Mouse (Mus musculus) intestine, postnatal 0 days (tissue): ENCODE results near the gene Larp6. TPM values are rescaled to one million over a fixed set of nuclear protein-coding genes. Genes with fewer than 3 reads are reported as not detected.

Experiments
- ATAC-seq: fragments of 200-750 bp; cut with Nextera tagmentation; 2 replicates; pipeline ENCODE4 v1.8.0; 2017; ENCODE audit warnings: mild to moderate bottlenecking, moderate TSS enrichment, moderate library complexity
- H3K27ac ChIP-seq: fragments of 300-500 bp; sonication (generic); 2 replicates; pipeline ENCODE4 v1.5.1; 2014; ENCODE audit warnings: mild to moderate bottlenecking, low read depth, low read length, moderate library complexity
- H3K27me3 ChIP-seq: fragments of 300-500 bp; sonication (generic); replicated peaks from 2 replicates; pipeline ENCODE4 v1.6.1; 2014; ENCODE audit warnings: low read length, mixed read lengths; ENCODE audit not compliant: control insufficient read depth, insufficient read depth
- H3K36me3 ChIP-seq: fragments of 300-500 bp; sonication (generic); 2 replicates; pipeline ENCODE4 v1.6.1; 2014; ENCODE audit warnings: mild to moderate bottlenecking, moderate library complexity; ENCODE audit not compliant: control insufficient read depth, insufficient read depth
- H3K4me1 ChIP-seq: fragments of 300-500 bp; sonication (generic); replicated peaks from 2 replicates; pipeline ENCODE4 v1.6.1; 2014; ENCODE audit warnings: antibody characterized with exemption, low read length, mixed read lengths; ENCODE audit not compliant: control insufficient read depth, insufficient read depth
- H3K4me2 ChIP-seq: fragments of 300-500 bp; sonication (generic); replicated peaks from 2 replicates; pipeline ENCODE4 v1.6.1; 2014; ENCODE audit warnings: low read depth, mild to moderate bottlenecking, moderate library complexity
- H3K4me3 ChIP-seq: fragments of 300-500 bp; sonication (generic); 2 replicates; pipeline ENCODE4 v1.5.1; 2014; ENCODE audit warnings: low read depth, low read length
- H3K9ac ChIP-seq: fragments of 300-500 bp; sonication (generic); 2 replicates; pipeline ENCODE4 v1.6.1; 2014; ENCODE audit warnings: mild to moderate bottlenecking, low read depth, low read length
- H3K9me3 ChIP-seq: fragments of 300-500 bp; sonication (generic); 2 replicates; pipeline ENCODE4 v1.6.1; 2016; ENCODE audit warnings: mixed run types; ENCODE audit not compliant: control insufficient read depth
- CTCF ChIP-seq: sonication (generic); IDR thresholded peaks from 2 replicates; pipeline ENCODE4 v1.5.1; 2016; ENCODE audit warnings: low read depth, mild to moderate bottlenecking, control low read depth, antibody characterized with exemption, moderate library complexity
- WGBS: fragments of 180-500 bp; shearing (Covaris S2); extraction: QIAGEN DNeasy Blood & Tissue Kit; methylation state at CpG from one replicate; pipeline ENCODE4 v1.1.7; 2014; 5-methylcytosine and 5-hydroxymethylcytosine counted together
- polyA plus RNA-seq: library from polyadenylated mRNA; unstranded; fragments of >200 nt; fragmentation: Nextera tagmentation; extraction: Ambion mirVana; gene quantifications from 2 replicates; pipeline ENCODE4 v1.2.1, GENCODE M21; 2015

The Larp6 gene
- polyA plus RNA-seq, 1 experiment from 2014 or later, result 1.2 TPM

- no peak overlapping the region for H3K9ac ChIP-seq
- no peaks in the 10 kb centered on the region for H3K27me3 ChIP-seq
- 85% methylated on average over 9 of the region's 9 CpGs for WGBS
- no peaks in the 10 kb centered on the region for H3K36me3 ChIP-seq
- no peak for TF ChIP-seq CTCF
- H3K4me1 ChIP-seq, result no peaks in the 10 kb centered on the region
- no peaks in the 10 kb centered on the region for H3K9me3 ChIP-seq
- H3K4me3 ChIP-seq, result no peak overlapping the region
- H3K4me2 ChIP-seq, result no peak overlapping the region
- no peak for ATAC-seq
- H3K27ac ChIP-seq, result no peak overlapping the region
These were observed 69.4 kb downstream of the Larp6 start for GRCm38 (mm10) chr9:60782057-60782789.

GRCm38 (mm10) chr9:60785069-60785468 lies 72.3 kb downstream of the Larp6 start:
- Histone ChIP-seq H3K4me2 (no peak overlapping the region), H3K9me3 (no peaks in the 10 kb centered on the region), H3K36me3 (no peaks in the 10 kb centered on the region), H3K9ac (no peak overlapping the region), H3K27ac (no peak overlapping the region), H3K4me3 (no peak overlapping the region), H3K4me1 (no peaks in the 10 kb centered on the region), H3K27me3 (no peaks in the 10 kb centered on the region)
- ATAC-seq, result no peak
- 66% methylated on average over 4 of the region's 4 CpGs for WGBS
- TF ChIP-seq CTCF, result no peak

GRCm38 (mm10) chr9:60787517-60788110 lies 74.8 kb downstream of the Larp6 start:
- Histone ChIP-seq H3K36me3 (no peaks in the 10 kb centered on the region), H3K9ac (no peak overlapping the region), H3K9me3 (no peaks in the 10 kb centered on the region), H3K27ac (no peak overlapping the region), H3K4me3 (no peak overlapping the region), H3K4me1 (no peaks in the 10 kb centered on the region), H3K27me3 (no peaks in the 10 kb centered on the region), H3K4me2 (no peak overlapping the region)
- WGBS, result 3% methylated on average over 2 of the region's 2 CpGs
- ATAC-seq, result no peak
- no peak for TF ChIP-seq CTCF

Other genes starting within 250 kb of the Larp6 start
- gene Thsd4, start 190.9 kb upstream of the Larp6 start, polyA plus RNA-seq, result 11.4 and 13.6 TPM in 2 replicates
- gene Lrrc49, start 24.8 kb upstream of the Larp6 start, polyA plus RNA-seq, result 8.1 and 10.1 TPM in 2 replicates
- gene Uaca, start 81.6 kb downstream of the Larp6 start, polyA plus RNA-seq, result 34.6 and 39.3 TPM in 2 replicates